Mouse (Mus musculus): Measurements from ENCODE around the gene Gpr37l1. TPM values are rescaled to one million over a fixed set of nuclear protein-coding genes. Genes with fewer than 3 reads are reported as not detected.
A peak's percentile ranks its signal among the peaks of the same experiment; 100 is the strongest.

Gene Gpr37l1
- polyA plus RNA-seq, 1 experiment from 2014 or later: 0.12 TPM

- H3K9ac ChIP-seq: no peak overlapping the region
- H3K27ac ChIP-seq: no peak overlapping the region
- no peaks in the 10 kb centered on the region for H3K9me3 ChIP-seq (replicated peaks)
- no peak overlapping the region for H3K4me2 ChIP-seq (replicated peaks)
- WGBS: 77% methylated on average over 2 of the region's 2 CpGs
- H3K4me1 ChIP-seq: peaks cover 5% of the 10 kb centered on the region; the same call in 1 of the 2 replicates
- ATAC-seq (ENCODE audit: low FRiP score): no peak
- no peak overlapping the region for H3K4me3 ChIP-seq
- H3K27me3 ChIP-seq: peaks cover 11% of the 10 kb centered on the region; the same call in 1 of the 2 replicates
- H3K36me3 ChIP-seq: no peaks in the 10 kb centered on the region
Measured at GRCm38 (mm10) chr1:135142452-135142851, 25.0 kb downstream of the Gpr37l1 start.

GRCm38 (mm10) chr1:135139906-135140305, 27.6 kb downstream of the Gpr37l1 start:
- Histone ChIP-seq H3K27me3 (peaks cover 11% of the 10 kb centered on the region; the same call in 1 of the 2 replicates), H3K27ac (no peak overlapping the region), H3K4me1 (no peaks in the 10 kb centered on the region), H3K36me3 (no peaks in the 10 kb centered on the region), H3K9me3 (replicated peaks) (no peaks in the 10 kb centered on the region), H3K9ac (no peak overlapping the region), H3K4me3 (no peak overlapping the region), H3K4me2 (replicated peaks) (no peak overlapping the region)
- ATAC-seq (ENCODE audit: low FRiP score): no peak
- WGBS: 76% methylated on average over 2 of the region's 2 CpGs

GRCm38 (mm10) chr1:135136500-135136899, 31.0 kb downstream of the Gpr37l1 start:
- 9% methylated on average over 1 of the region's 1 CpGs for WGBS
- Histone ChIP-seq H3K4me3 (no peak overlapping the region), H3K36me3 (no peaks in the 10 kb centered on the region), H3K4me1 (no peaks in the 10 kb centered on the region), H3K4me2 (replicated peaks) (no peak overlapping the region), H3K27me3 (peaks cover 2% of the 10 kb centered on the region; the same call in 1 of the 2 replicates), H3K27ac (no peak overlapping the region), H3K9me3 (replicated peaks) (no peaks in the 10 kb centered on the region), H3K9ac (no peak overlapping the region)
- peak; percentile 59 for ATAC-seq (ENCODE audit: low FRiP score)

GRCm38 (mm10) chr1:135135111-135135787, 32.2 kb downstream of the Gpr37l1 start:
- Histone ChIP-seq H3K4me2 (replicated peaks) (no peak overlapping the region), H3K9me3 (replicated peaks) (no peaks in the 10 kb centered on the region), H3K4me1 (no peaks in the 10 kb centered on the region), H3K4me3 (no peak overlapping the region), H3K27me3 (peaks cover 4% of the 10 kb centered on the region; the same call in 1 of the 2 replicates), H3K27ac (no peak overlapping the region), H3K36me3 (no peaks in the 10 kb centered on the region), H3K9ac (no peak overlapping the region)
- ATAC-seq (ENCODE audit: low FRiP score): no peak
- WGBS: 93% methylated on average over 8 of the region's 8 CpGs

- Histone ChIP-seq H3K9ac (no peak overlapping the region), H3K9me3 (replicated peaks) (no peaks in the 10 kb centered on the region), H3K4me2 (replicated peaks) (no peak overlapping the region), H3K36me3 (no peaks in the 10 kb centered on the region), H3K27ac (no peak overlapping the region), H3K4me3 (no peak overlapping the region), H3K4me1 (peaks cover 9% of the 10 kb centered on the region), H3K27me3 (peaks cover 10% of the 10 kb centered on the region; the same call in 1 of the 2 replicates)
- 82% methylated on average over 10 of the region's 10 CpGs for WGBS
- ATAC-seq (ENCODE audit: low FRiP score): no peak
Measured at GRCm38 (mm10) chr1:135133678-135134435, 33.6 kb downstream of the Gpr37l1 start.

GRCm38 (mm10) chr1:135132893-135133369, 34.5 kb downstream of the Gpr37l1 start:
- H3K36me3 ChIP-seq: no peaks in the 10 kb centered on the region
- no peaks in the 10 kb centered on the region for H3K9me3 ChIP-seq (replicated peaks)
- no peak overlapping the region for H3K9ac ChIP-seq
- no peak overlapping the region for H3K27ac ChIP-seq
- ATAC-seq (ENCODE audit: low FRiP score): no peak
- WGBS: 83% methylated on average over 9 of the region's 9 CpGs
- no peak overlapping the region for H3K4me3 ChIP-seq
- H3K27me3 ChIP-seq: peaks cover 10% of the 10 kb centered on the region; the same call in 1 of the 2 replicates
- peaks cover 11% of the 10 kb centered on the region for H3K4me1 ChIP-seq
- H3K4me2 ChIP-seq (replicated peaks): no peak overlapping the region

GRCm38 (mm10) chr1:135132473-135132872, 35.0 kb downstream of the Gpr37l1 start, which contains the start of gene Ptpn7:
Ptpn7 (plus strand) TSS chr1:135132700.
- Histone ChIP-seq H3K9me3 (replicated peaks) (no peaks in the 10 kb centered on the region), H3K36me3 (no peaks in the 10 kb centered on the region), H3K4me3 (no peak within 1 kb of the TSS), H3K9ac (no peak within 1 kb of the TSS), H3K4me1 (peaks cover 11% of the 10 kb centered on the region), H3K27ac (no peak within 1 kb of the TSS), H3K27me3 (peaks cover 14% of the 10 kb centered on the region; the same call in 1 of the 2 replicates), H3K4me2 (replicated peaks) (no peak within 1 kb of the TSS)
- 43% methylated on average over 10 of the region's 10 CpGs for WGBS
- ATAC-seq (ENCODE audit: low FRiP score): no peak

GRCm38 (mm10) chr1:135131560-135131959, 35.9 kb downstream of the Gpr37l1 start:
- 56% methylated on average over 8 of the region's 8 CpGs for WGBS
- Histone ChIP-seq H3K4me3 (no peak overlapping the region), H3K27me3 (peaks cover 14% of the 10 kb centered on the region; the same call in 1 of the 2 replicates), H3K27ac (no peak overlapping the region), H3K36me3 (no peaks in the 10 kb centered on the region), H3K9me3 (replicated peaks) (no peaks in the 10 kb centered on the region), H3K4me2 (replicated peaks) (no peak overlapping the region), H3K9ac (no peak overlapping the region), H3K4me1 (peaks cover 16% of the 10 kb centered on the region)
- ATAC-seq (ENCODE audit: low FRiP score): no peak

GRCm38 (mm10) chr1:135131034-135131433, 36.4 kb downstream of the Gpr37l1 start:
- 50% methylated on average over 6 of the region's 6 CpGs for WGBS
- no peak overlapping the region for H3K27ac ChIP-seq
- H3K9me3 ChIP-seq (replicated peaks): no peaks in the 10 kb centered on the region
- no peaks in the 10 kb centered on the region for H3K36me3 ChIP-seq
- ATAC-seq (ENCODE audit: low FRiP score): no peak
- H3K4me2 ChIP-seq (replicated peaks): no peak overlapping the region
- H3K27me3 ChIP-seq: peaks cover 14% of the 10 kb centered on the region; the same call in 1 of the 2 replicates
- H3K4me1 ChIP-seq: peaks cover 19% of the 10 kb centered on the region
- H3K4me3 ChIP-seq: no peak overlapping the region
- no peak overlapping the region for H3K9ac ChIP-seq

- Histone ChIP-seq H3K36me3 (no peaks in the 10 kb centered on the region), H3K27me3 (peaks cover 14% of the 10 kb centered on the region; the same call in 1 of the 2 replicates), H3K27ac (no peak overlapping the region), H3K4me1 (peaks cover 22% of the 10 kb centered on the region), H3K9me3 (replicated peaks) (no peaks in the 10 kb centered on the region), H3K9ac (no peak overlapping the region), H3K4me2 (replicated peaks) (no peak overlapping the region), H3K4me3 (no peak overlapping the region)
- WGBS: 72% methylated on average over 2 of the region's 2 CpGs
- ATAC-seq (ENCODE audit: low FRiP score): no peak
Measured at GRCm38 (mm10) chr1:135130376-135131018, 37.0 kb downstream of the Gpr37l1 start.

GRCm38 (mm10) chr1:135129543-135130183, 37.8 kb downstream of the Gpr37l1 start:
- peaks cover 22% of the 10 kb centered on the region for H3K4me1 ChIP-seq
- H3K4me2 ChIP-seq (replicated peaks): no peak overlapping the region
- no peaks in the 10 kb centered on the region for H3K36me3 ChIP-seq
- peaks cover 14% of the 10 kb centered on the region; the same call in 1 of the 2 replicates for H3K27me3 ChIP-seq
- H3K9ac ChIP-seq: no peak overlapping the region
- H3K27ac ChIP-seq: no peak overlapping the region
- no peaks in the 10 kb centered on the region for H3K9me3 ChIP-seq (replicated peaks)
- ATAC-seq (ENCODE audit: low FRiP score): no peak
- 63% methylated on average over 9 of the region's 9 CpGs for WGBS
- H3K4me3 ChIP-seq: no peak overlapping the region
